Mouse (Mus musculus): ENCODE data around the gene Cpt1c. TPM values are rescaled to one million over a fixed set of nuclear protein-coding genes. Genes with fewer than 3 reads are reported as not detected.

Cpt1c gene
- total and polyA plus RNA-seq, 3 experiments = 4.5 to 12.7 (median 10.2) TPM

- Histone ChIP-seq H3K36me3 (replicated peaks in 1 of 2; ENCODE audit: control insufficient read depth in 1 of 2, insufficient read depth in 1 of 2, low read length in 1 of 2) (peaks cover 28 to 86% of the 10 kb centered on the region in 2 experiments), H3K27ac (ENCODE audit: insufficient read depth, low read depth) (no peak overlapping the region), H3K27me3 (replicated peaks) (no peaks in the 10 kb centered on the region), H3K4me1 (ENCODE audit: control insufficient read depth in 1 of 2, insufficient read depth in 2 of 2) (peaks cover 0 to 3% of the 10 kb centered on the region in 2 experiments; a peak in 1 of 4 replicates), H3K9me3 (replicated peaks; ENCODE audit: low read length) (no peaks in the 10 kb centered on the region), H3K4me3 (replicated peaks in 1 of 3; ENCODE audit: low read depth in 2 of 3, low read length in 2 of 3, poor library complexity in 1 of 3) (no peak overlapping the region), H3K9ac (ENCODE audit: insufficient read depth, low read depth) (no peak overlapping the region), H3K4me2 (ENCODE audit: insufficient read depth, low read depth, poor library complexity, severe bottlenecking) (no peak overlapping the region), H3K79me2 (replicated peaks; ENCODE audit: control insufficient read depth, extremely low read depth, insufficient read depth, poor library complexity, severe bottlenecking) (no peaks in the 10 kb centered on the region)
- dilution Hi-C loops (cut with MboI; ENCODE audit: extremely low pct_ligation_motif_present, extremely low pct_unique_long_range_greater_than_20kb, low sequenced_read_pairs) (no loop called here), in situ Hi-C loops (cut with MboI; ENCODE audit: low pct_ligation_motif_present, low pct_unique_long_range_greater_than_20kb, low sequenced_read_pairs) (no loop called here)
- DNase-seq (ENCODE audit: extremely low read depth) = no peak
- TF ChIP-seq CTCF (conservative IDR thresholded peaks at IDR 0.05 in 1 of 2, IDR thresholded peaks at IDR 0.05 in 1 of 2; ENCODE audit: low read depth in 2 of 2, low read length in 2 of 2) = no peak
- TF ChIP-seq USF2 (conservative IDR thresholded peaks at IDR 0.05; ENCODE audit: low read depth, low read length) = no peak
- TF ChIP-seq RCOR1 (conservative IDR thresholded peaks at IDR 0.05; ENCODE audit: low read depth, low read length) = no peak
- no peak for TF ChIP-seq KAT2A (IDR thresholded peaks at IDR 0.05; ENCODE audit: insufficient replicate concordance, low read length)
- TF ChIP-seq JUN (IDR thresholded peaks at IDR 0.05; ENCODE audit: insufficient read depth, low read depth, low read length) = no peak
- TF ChIP-seq ELF1 (IDR thresholded peaks at IDR 0.05; ENCODE audit: low read depth, low read length) = no peak
- no peak for TF ChIP-seq POLR2AphosphoS2 (IDR thresholded peaks at IDR 0.05; ENCODE audit: low read depth, low read length)
- TF ChIP-seq POLR2A (IDR thresholded peaks at IDR 0.05; ENCODE audit: low read depth, low read length) = no peak
- TF ChIP-seq ZNF384 (IDR thresholded peaks at IDR 0.05; ENCODE audit: low read depth, low read length) = no peak
- TF ChIP-seq MAFK (IDR thresholded peaks at IDR 0.05; ENCODE audit: insufficient replicate concordance, low read length) = no peak
- no peak for TF ChIP-seq CHD2 (IDR thresholded peaks at IDR 0.05; ENCODE audit: low read length)
- TF ChIP-seq BHLHE40 (IDR thresholded peaks at IDR 0.05; ENCODE audit: low read depth, low read length) = no peak
- no peak for TF ChIP-seq TBP (conservative IDR thresholded peaks at IDR 0.05; ENCODE audit: low read depth, low read length)
- no peak for TF ChIP-seq ZKSCAN1 (IDR thresholded peaks at IDR 0.05; ENCODE audit: borderline replicate concordance, low read depth, low read length)
- TF ChIP-seq PAX5 (IDR thresholded peaks at IDR 0.05; ENCODE audit: low read length) = no peak
- no peak for TF ChIP-seq HCFC1 (IDR thresholded peaks at IDR 0.05; ENCODE audit: low read depth, low read length)
- TF ChIP-seq MXI1 (IDR thresholded peaks at IDR 0.05; ENCODE audit: low read depth, low read length) = no peak
These were observed 58.5 kb downstream of the Cpt1c start for GRCm38 (mm10) chr7:44916191-44916590.

DNA sequence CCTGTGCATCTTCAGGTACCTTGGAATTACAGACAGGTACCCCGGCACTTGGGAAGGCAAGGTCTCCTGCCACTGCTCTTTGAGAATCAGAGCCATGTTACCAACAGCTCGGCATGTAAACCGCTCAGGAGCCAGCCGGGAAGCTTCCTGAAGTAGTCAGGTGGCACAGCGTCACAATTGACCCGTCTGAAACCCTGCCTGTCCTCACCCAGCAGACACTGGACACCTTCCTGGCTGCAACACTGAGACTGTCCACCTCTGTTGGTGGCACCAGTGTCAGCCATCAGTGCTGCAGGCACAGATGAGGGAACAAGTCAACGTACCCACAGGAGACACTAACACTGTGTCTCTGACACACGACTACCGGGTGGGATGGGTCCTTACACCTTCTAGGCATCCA, 59.3 kb downstream of the Cpt1c start:
- dilution Hi-C loops (cut with MboI; ENCODE audit: extremely low pct_ligation_motif_present, extremely low pct_unique_long_range_greater_than_20kb, low sequenced_read_pairs) (no loop called here), in situ Hi-C loops (cut with MboI; ENCODE audit: low pct_ligation_motif_present, low pct_unique_long_range_greater_than_20kb, low sequenced_read_pairs) (no loop called here)
- no peak overlapping the region for H3K27ac ChIP-seq (ENCODE audit: insufficient read depth, low read depth)
- peaks cover 37 to 89% of the 10 kb centered on the region in 2 experiments for H3K36me3 ChIP-seq (replicated peaks in 1 of 2; ENCODE audit: control insufficient read depth in 1 of 2, insufficient read depth in 1 of 2, low read length in 1 of 2)
- H3K4me2 ChIP-seq (ENCODE audit: insufficient read depth, low read depth, poor library complexity, severe bottlenecking) = no peak overlapping the region
- no peaks in the 10 kb centered on the region for H3K27me3 ChIP-seq (replicated peaks)
- no peaks in the 10 kb centered on the region for H3K9me3 ChIP-seq (replicated peaks; ENCODE audit: low read length)
- DNase-seq (ENCODE audit: extremely low read depth) = no peak
- no peak for TF ChIP-seq MAX (IDR thresholded peaks at IDR 0.05; ENCODE audit: low read length)
- no peak for TF ChIP-seq ZMIZ1 (IDR thresholded peaks at IDR 0.05; ENCODE audit: low read depth, low read length)
- no peak for TF ChIP-seq MAZ (IDR thresholded peaks at IDR 0.05; ENCODE audit: low read depth, low read length)
- TF ChIP-seq KAT2A (IDR thresholded peaks at IDR 0.05; ENCODE audit: insufficient replicate concordance, low read length) = no peak
- TF ChIP-seq NELFE (IDR thresholded peaks at IDR 0.05; ENCODE audit: low read depth, low read length) = no peak
- TF ChIP-seq MXI1 (IDR thresholded peaks at IDR 0.05; ENCODE audit: low read depth, low read length) = no peak
- TF ChIP-seq MAFK (IDR thresholded peaks at IDR 0.05; ENCODE audit: insufficient replicate concordance, low read length) = no peak
- TF ChIP-seq CHD1 (IDR thresholded peaks at IDR 0.05; ENCODE audit: low read depth, low read length) = no peak
- TF ChIP-seq ETS1 (conservative IDR thresholded peaks at IDR 0.05; ENCODE audit: low read depth, low read length) = no peak
- TF ChIP-seq JUN (IDR thresholded peaks at IDR 0.05; ENCODE audit: insufficient read depth, low read depth, low read length) = no peak
- TF ChIP-seq MEF2A (IDR thresholded peaks at IDR 0.05; ENCODE audit: borderline replicate concordance, low read depth, low read length) = no peak
- TF ChIP-seq PAX5 (IDR thresholded peaks at IDR 0.05; ENCODE audit: low read length) = no peak
- no peak for TF ChIP-seq POLR2AphosphoS2 (IDR thresholded peaks at IDR 0.05; ENCODE audit: low read depth, low read length)
- TF ChIP-seq TBP (conservative IDR thresholded peaks at IDR 0.05; ENCODE audit: low read depth, low read length) = no peak
- no peak for TF ChIP-seq USF1 (IDR thresholded peaks at IDR 0.05; ENCODE audit: low read depth, low read length)
- no peak for TF ChIP-seq E2F4 (IDR thresholded peaks at IDR 0.05; ENCODE audit: insufficient replicate concordance, low read depth, low read length)
- TF ChIP-seq UBTF (IDR thresholded peaks at IDR 0.05; ENCODE audit: low read depth, low read length) = no peak
- no peak for TF ChIP-seq ZKSCAN1 (IDR thresholded peaks at IDR 0.05; ENCODE audit: borderline replicate concordance, low read depth, low read length)
- no peak for TF ChIP-seq GABPA (IDR thresholded peaks at IDR 0.05; ENCODE audit: insufficient replicate concordance, low read depth, low read length)
- TF ChIP-seq JUND (conservative IDR thresholded peaks at IDR 0.05; ENCODE audit: low read depth, low read length) = no peak
- H3K79me2 ChIP-seq (replicated peaks; ENCODE audit: control insufficient read depth, extremely low read depth, insufficient read depth, poor library complexity, severe bottlenecking) = no peaks in the 10 kb centered on the region
- H3K9ac ChIP-seq (ENCODE audit: insufficient read depth, low read depth) = no peak overlapping the region
- H3K4me3 ChIP-seq (replicated peaks in 1 of 3; ENCODE audit: low read depth in 2 of 3, low read length in 2 of 3, poor library complexity in 1 of 3) = no peak overlapping the region
- H3K4me1 ChIP-seq (ENCODE audit: control insufficient read depth in 1 of 2, insufficient read depth in 2 of 2) = peaks cover 0 to 3% of the 10 kb centered on the region in 2 experiments; a peak in 1 of 4 replicates

Data from CH12.LX (cell line).